Mouse (Mus musculus): ENCODE data around the gene Myocd. TPM values are rescaled to one million over a fixed set of nuclear protein-coding genes. Genes with fewer than 3 reads are reported as not detected.

Myocd gene
- polyA plus RNA-seq, 1 experiment = 0.04 TPM

GRCm38 (mm10) chr11:65235374-65235773 lies 34.4 kb downstream of the Myocd start:
- H3K4me3 ChIP-seq = no peak overlapping the region
- TF ChIP-seq CEBPB (IDR thresholded peaks at IDR 0.05; ENCODE audit: insufficient read depth, poor library complexity, severe bottlenecking) = no peak

GRCm38 (mm10) chr11:65231771-65232170 lies 38.0 kb downstream of the Myocd start:
- Histone ChIP-seq H3K79me2 (ENCODE audit: control insufficient read depth, insufficient read depth) (no peaks in the 10 kb centered on the region), H3K4me2 (ENCODE audit: low read depth) (no peak overlapping the region), H3ac (ENCODE audit: control insufficient read depth, insufficient read length) (no peak overlapping the region), H3K36me3 (ENCODE audit: control insufficient read depth, insufficient read depth) (no peaks in the 10 kb centered on the region), H3K4me3 (no peak overlapping the region), H3K27me3 (ENCODE audit: control insufficient read depth, insufficient read depth, insufficient read length) (no peaks in the 10 kb centered on the region)
- TF ChIP-seq TCF12 (IDR thresholded peaks at IDR 0.05; ENCODE audit: insufficient read depth, poor library complexity, severe bottlenecking) = no peak

More at GRCm38 (mm10) chr11:65235374-65235773, 34.4 kb downstream of the Myocd start:
- no peaks in the 10 kb centered on the region for H3K36me3 ChIP-seq (ENCODE audit: control insufficient read depth, insufficient read depth)
- no peak overlapping the region for H3ac ChIP-seq (ENCODE audit: control insufficient read depth, insufficient read length)
- H3K4me2 ChIP-seq (ENCODE audit: low read depth) = no peak overlapping the region
- no peaks in the 10 kb centered on the region for H3K79me2 ChIP-seq (ENCODE audit: control insufficient read depth, insufficient read depth)
- H3K27me3 ChIP-seq (ENCODE audit: control insufficient read depth, insufficient read depth, insufficient read length) = no peaks in the 10 kb centered on the region

GRCm38 (mm10) chr11:65226766-65227165 lies 43.0 kb downstream of the Myocd start:
- Histone ChIP-seq H3K79me2 (ENCODE audit: control insufficient read depth, insufficient read depth) (no peaks in the 10 kb centered on the region), H3K36me3 (ENCODE audit: control insufficient read depth, insufficient read depth) (no peaks in the 10 kb centered on the region), H3ac (ENCODE audit: control insufficient read depth, insufficient read length) (no peak overlapping the region), H3K27me3 (ENCODE audit: control insufficient read depth, insufficient read depth, insufficient read length) (no peaks in the 10 kb centered on the region), H3K4me3 (no peak overlapping the region), H3K4me2 (ENCODE audit: low read depth) (no peak overlapping the region)
- TF ChIP-seq USF1 (IDR thresholded peaks at IDR 0.05; ENCODE audit: low read depth) = no peak
- no peak for TF ChIP-seq SRF (IDR thresholded peaks at IDR 0.05; ENCODE audit: control insufficient read depth, insufficient read length, low read depth)
- no peak for TF ChIP-seq REST (IDR thresholded peaks at IDR 0.05; ENCODE audit: insufficient read depth, insufficient read length)
- no peak for TF ChIP-seq POLR2A (IDR thresholded peaks at IDR 0.05; ENCODE audit: insufficient read length, low read depth)
- no peak for TF ChIP-seq MAX (IDR thresholded peaks at IDR 0.05; ENCODE audit: low read depth)
- no peak for TF ChIP-seq TCF3 (IDR thresholded peaks at IDR 0.05; ENCODE audit: insufficient read length, low read depth)
- no peak for TF ChIP-seq MYOG (IDR thresholded peaks at IDR 0.05; ENCODE audit: control insufficient read depth in 1 of 3, insufficient read depth in 1 of 3, insufficient read length in 2 of 3, low read depth in 2 of 3)
- TF ChIP-seq MYOD1 (IDR thresholded peaks at IDR 0.05; ENCODE audit: control insufficient read depth in 1 of 3, insufficient read length in 2 of 3, low read depth in 2 of 3) = no peak
- no peak for TF ChIP-seq POLR2AphosphoS2 (IDR thresholded peaks at IDR 0.05; ENCODE audit: insufficient read length, low read depth)

DNA sequence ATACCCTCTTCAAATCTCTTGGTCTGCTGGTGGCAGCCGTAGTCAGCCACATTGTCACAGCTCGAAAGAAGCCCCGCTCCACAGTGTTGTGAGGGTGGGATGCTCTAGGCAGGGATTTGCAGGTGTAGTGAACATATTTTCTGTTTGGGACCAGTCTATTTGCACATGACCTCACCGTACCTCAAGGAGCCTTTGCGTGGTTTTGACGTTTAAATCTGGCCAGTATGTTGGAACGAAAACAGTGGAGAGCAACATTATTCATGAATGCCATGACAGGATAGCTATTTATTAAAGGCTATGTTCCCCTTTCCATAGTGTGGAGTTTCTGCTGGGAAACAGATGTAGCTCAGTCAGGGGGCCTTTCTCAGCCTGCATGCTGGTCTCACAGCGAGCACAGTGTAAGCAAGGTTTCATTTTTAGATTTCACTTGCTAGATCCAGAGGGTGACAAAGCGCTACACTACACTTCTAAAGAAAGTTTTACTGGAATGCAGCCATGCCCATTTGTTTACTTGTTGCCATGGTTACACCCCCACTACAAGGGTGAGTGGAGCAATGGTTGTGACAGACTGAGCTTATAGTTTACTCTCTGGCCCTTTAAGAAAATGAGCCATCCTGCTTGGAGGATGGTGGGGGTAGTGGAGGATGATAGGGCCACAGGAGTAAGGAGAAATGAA lies 54.7 kb downstream of the Myocd start:
- no peaks in the 10 kb centered on the region for H3K27me3 ChIP-seq (ENCODE audit: control insufficient read depth, insufficient read depth, insufficient read length)
- no peak overlapping the region for H3ac ChIP-seq (ENCODE audit: control insufficient read depth, insufficient read length)
- no peak for TF ChIP-seq MAX (IDR thresholded peaks at IDR 0.05; ENCODE audit: low read depth)
- TF ChIP-seq USF1 (IDR thresholded peaks at IDR 0.05; ENCODE audit: low read depth) = no peak
- no peak for TF ChIP-seq POLR2AphosphoS2 (IDR thresholded peaks at IDR 0.05; ENCODE audit: insufficient read length, low read depth)
- TF ChIP-seq REST (IDR thresholded peaks at IDR 0.05; ENCODE audit: insufficient read depth, insufficient read length) = no peak
- no peak for TF ChIP-seq POLR2A (IDR thresholded peaks at IDR 0.05; ENCODE audit: insufficient read length, low read depth)
- no peak for TF ChIP-seq SRF (IDR thresholded peaks at IDR 0.05; ENCODE audit: control insufficient read depth, insufficient read length, low read depth)
- TF ChIP-seq MYOG (IDR thresholded peaks at IDR 0.05; ENCODE audit: control insufficient read depth in 1 of 3, insufficient read depth in 1 of 3, insufficient read length in 2 of 3, low read depth in 2 of 3) = no peak
- no peak for TF ChIP-seq MYOD1 (IDR thresholded peaks at IDR 0.05; ENCODE audit: control insufficient read depth in 1 of 3, insufficient read length in 2 of 3, low read depth in 2 of 3)
- no peak for TF ChIP-seq E2F4 (IDR thresholded peaks at IDR 0.05; ENCODE audit: insufficient read depth)
- TF ChIP-seq TCF12 (IDR thresholded peaks at IDR 0.05; ENCODE audit: insufficient read depth, poor library complexity, severe bottlenecking) = no peak
- TF ChIP-seq TCF3 (IDR thresholded peaks at IDR 0.05; ENCODE audit: insufficient read length, low read depth) = no peak
- no peaks in the 10 kb centered on the region for H3K36me3 ChIP-seq (ENCODE audit: control insufficient read depth, insufficient read depth)
- no peak overlapping the region for H3K4me3 ChIP-seq
- H3K4me2 ChIP-seq (ENCODE audit: low read depth) = no peak overlapping the region
- H3K79me2 ChIP-seq (ENCODE audit: control insufficient read depth, insufficient read depth) = no peaks in the 10 kb centered on the region

DNA sequence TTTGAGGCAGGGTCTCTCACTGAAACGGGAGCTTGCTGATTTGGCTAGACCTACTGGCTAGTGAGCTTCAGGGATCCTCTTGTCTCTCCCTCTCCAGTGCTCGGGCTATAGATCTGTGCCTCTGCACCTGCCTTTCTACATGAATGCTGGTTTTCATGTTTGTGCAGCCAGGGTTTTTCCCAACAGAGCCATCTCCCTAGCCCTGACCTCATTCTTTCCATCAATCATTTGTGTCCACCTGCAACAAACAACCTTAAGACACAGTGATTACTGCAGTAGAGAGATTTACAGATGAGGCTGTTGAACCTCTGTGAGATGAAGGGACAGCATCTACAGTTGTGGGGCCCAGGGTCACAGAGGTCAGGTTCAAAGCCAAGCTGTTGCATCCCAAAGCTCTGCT lies 56.0 kb downstream of the Myocd start:
- H3K27me3 ChIP-seq (ENCODE audit: control insufficient read depth, insufficient read depth, insufficient read length) = no peaks in the 10 kb centered on the region
- no peaks in the 10 kb centered on the region for H3K36me3 ChIP-seq (ENCODE audit: control insufficient read depth, insufficient read depth)
- TF ChIP-seq CEBPB (IDR thresholded peaks at IDR 0.05; ENCODE audit: insufficient read depth, poor library complexity, severe bottlenecking) (no peak), MYOD1 (IDR thresholded peaks at IDR 0.05; ENCODE audit: control insufficient read depth in 1 of 3, insufficient read length in 2 of 3, low read depth in 2 of 3) (no peak), USF1 (IDR thresholded peaks at IDR 0.05; ENCODE audit: low read depth) (no peak), TCF3 (IDR thresholded peaks at IDR 0.05; ENCODE audit: insufficient read length, low read depth) (no peak), MAX (IDR thresholded peaks at IDR 0.05; ENCODE audit: low read depth) (no peak), REST (IDR thresholded peaks at IDR 0.05; ENCODE audit: insufficient read depth, insufficient read length) (no peak), POLR2AphosphoS2 (IDR thresholded peaks at IDR 0.05; ENCODE audit: insufficient read length, low read depth) (no peak), E2F4 (IDR thresholded peaks at IDR 0.05; ENCODE audit: insufficient read depth) (no peak), TCF12 (IDR thresholded peaks at IDR 0.05; ENCODE audit: insufficient read depth, poor library complexity, severe bottlenecking) (no peak), POLR2A (IDR thresholded peaks at IDR 0.05; ENCODE audit: insufficient read length, low read depth) (no peak), MYOG (IDR thresholded peaks at IDR 0.05; ENCODE audit: control insufficient read depth in 1 of 3, insufficient read depth in 1 of 3, insufficient read length in 2 of 3, low read depth in 2 of 3) (no peak)
- no peak overlapping the region for H3K4me3 ChIP-seq
- H3K4me2 ChIP-seq (ENCODE audit: low read depth) = no peak overlapping the region
- H3K79me2 ChIP-seq (ENCODE audit: control insufficient read depth, insufficient read depth) = no peaks in the 10 kb centered on the region
- no peak overlapping the region for H3ac ChIP-seq (ENCODE audit: control insufficient read depth, insufficient read length)
